Mouse (Mus musculus): ENCODE measurements around the gene Hist2h2aa1.
A peak's percentile ranks its signal among the peaks of the same experiment; 100 is the strongest.
"Not testable (repeated sequence)": the region's sequence is repeated elsewhere in the genome, so short reads cannot be mapped to it uniquely, and the experiment has no call there.

Gene Hist2h2aa1

DNA sequence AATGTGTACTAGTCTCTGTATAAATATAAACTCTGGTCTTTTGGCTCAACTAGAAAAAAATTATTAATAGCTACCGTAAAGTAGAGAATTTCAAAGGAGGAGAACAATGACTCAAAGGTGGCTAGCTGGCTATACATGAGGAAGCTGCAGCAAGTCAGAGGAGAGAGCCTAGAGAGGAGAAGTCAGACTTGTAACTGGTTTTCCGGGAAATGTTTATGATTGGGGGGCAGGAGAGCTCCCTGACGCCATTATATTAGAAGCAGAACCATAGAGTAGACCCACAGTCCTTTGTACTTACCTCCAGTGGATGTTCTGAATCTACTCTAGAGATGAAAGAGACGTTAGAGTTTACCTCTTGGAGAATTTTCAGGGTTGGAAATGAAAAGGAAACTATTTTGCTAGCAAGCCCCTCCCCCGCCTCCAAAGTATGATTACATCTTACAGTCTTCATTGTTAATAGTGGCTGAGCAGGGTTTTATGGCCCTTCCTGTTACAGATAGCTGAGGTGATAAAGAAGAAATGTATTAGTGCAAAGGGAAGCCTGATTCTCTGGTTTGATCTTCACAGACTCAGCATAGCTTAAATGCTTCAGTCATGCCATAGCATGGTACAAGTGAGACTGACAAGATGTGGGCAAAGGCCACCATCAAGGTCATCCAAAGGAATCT is 10.8 kb downstream of the Hist2h2aa1 start:
- no peak for DNase-seq

DNA sequence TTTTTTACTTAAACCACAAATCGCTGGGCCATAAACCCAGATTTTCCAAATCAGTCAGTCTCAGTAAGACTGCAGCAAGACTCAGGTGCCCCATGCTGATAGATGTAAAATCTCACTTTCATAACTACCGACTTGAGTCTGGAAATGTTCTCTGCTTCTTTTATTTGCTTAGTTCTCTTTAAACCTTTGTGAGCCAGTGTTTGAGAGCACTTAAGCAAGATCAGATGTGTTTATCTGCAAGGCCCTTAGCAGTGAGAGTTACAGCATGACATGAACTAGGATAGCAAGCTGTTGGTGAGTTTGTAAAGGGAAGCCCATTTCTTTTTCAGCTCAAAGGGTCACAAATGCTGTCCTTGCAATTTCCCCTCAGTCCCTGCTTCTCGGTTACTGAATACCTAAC is 11.9 kb downstream of the Hist2h2aa1 start:
- DNase-seq: no peak

DNA sequence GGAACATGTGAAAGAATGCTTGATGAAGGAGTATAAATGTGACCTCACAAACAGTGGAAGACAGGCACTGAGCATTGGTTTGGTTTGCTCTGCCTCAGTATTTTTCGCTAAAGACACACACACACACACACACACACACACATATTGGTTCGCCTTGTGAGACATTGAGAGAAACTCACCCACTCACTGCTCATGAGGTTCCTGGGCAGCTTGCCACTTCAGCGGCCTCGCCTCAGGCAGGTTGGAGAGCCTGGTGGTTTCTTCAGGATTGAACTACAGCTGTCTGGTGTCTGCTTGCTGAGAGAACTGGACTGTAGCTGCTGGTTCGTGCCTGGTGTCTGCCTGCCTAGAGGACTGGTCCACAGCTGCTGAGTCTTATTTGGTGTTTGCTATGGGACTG is 14.9 kb downstream of the Hist2h2aa1 start:
- no peak for DNase-seq

DNA sequence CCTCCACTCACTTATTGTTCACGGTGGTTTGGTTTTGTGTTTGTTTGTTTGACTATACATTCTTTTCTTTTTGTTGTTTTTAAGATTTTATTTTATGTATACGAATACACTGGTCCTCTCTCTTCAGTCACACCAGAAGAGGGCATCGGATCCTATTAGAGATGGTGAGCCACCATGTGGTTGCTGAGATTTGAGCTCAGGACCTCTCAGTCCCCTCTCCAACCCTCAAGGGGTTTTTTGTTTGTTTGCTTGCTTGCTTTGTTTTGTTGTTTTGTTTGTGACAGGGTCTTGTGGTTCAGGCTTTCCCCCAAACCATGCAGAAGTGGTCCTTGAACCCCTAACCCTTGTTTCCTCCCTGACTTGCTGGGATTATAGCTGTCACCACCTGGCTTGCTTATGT is 16.3 kb downstream of the Hist2h2aa1 start:
- no peak for DNase-seq

DNA sequence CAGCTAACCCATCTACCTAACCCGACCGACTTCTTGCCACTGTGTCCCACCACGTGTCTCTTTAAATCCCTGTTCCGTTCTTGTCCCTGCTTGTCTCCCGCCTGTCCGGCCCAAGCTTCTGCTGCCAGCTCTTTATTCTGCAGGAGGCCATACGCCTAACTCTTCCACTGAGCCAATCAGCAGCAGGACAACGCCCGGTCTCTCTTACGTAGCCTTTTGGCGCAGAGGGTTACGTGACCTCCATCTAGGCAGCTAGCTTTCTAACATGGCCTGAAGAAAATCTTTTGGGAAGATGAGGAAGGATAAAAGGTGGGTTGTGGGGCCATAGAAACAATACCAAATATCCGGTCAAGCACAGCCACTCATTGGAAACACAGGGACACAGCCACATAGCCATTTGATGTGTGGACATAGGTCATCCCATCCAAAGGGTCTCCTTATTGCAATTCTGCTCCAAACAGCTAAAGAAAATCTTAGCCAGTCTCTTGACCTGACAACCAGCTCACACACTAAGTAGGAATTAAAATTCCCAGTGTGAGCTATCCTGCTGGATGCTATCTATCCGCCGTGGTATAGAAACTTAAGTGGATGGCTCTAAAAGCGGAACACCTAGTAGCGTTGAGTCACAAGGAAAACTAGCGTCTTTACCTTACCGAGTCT is 17.0 kb downstream of the Hist2h2aa1 start:
- DNase-seq: peak; percentile 85

DNA sequence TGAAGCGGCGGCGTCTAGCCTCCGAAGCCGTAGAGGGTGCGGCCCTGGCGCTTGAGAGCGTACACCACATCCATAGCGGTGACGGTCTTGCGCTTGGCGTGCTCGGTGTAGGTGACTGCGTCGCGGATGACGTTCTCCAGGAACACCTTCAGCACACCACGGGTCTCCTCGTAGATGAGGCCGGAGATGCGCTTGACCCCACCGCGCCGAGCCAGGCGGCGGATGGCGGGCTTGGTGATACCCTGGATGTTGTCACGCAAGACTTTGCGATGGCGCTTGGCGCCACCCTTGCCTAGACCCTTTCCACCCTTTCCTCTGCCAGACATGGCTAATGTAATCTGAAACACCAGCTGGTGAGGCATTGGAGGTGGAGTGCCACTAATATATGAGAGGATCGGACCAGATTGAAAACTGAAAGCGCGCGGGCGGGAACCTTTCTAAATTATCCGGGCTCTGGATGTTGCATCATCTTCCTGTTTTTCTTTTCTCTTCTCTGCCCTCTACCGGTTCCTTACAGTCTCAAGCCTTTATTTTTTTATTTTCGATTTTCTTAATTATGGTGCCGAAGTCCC is 17.8 kb downstream of the Hist2h2aa1 start, which contains the start of gene Hist2h4:
TSS of gene Hist2h4 (minus strand) at position 333 of the 572 bp plus-strand sequence.
- peak; percentile 96 for DNase-seq

DNA sequence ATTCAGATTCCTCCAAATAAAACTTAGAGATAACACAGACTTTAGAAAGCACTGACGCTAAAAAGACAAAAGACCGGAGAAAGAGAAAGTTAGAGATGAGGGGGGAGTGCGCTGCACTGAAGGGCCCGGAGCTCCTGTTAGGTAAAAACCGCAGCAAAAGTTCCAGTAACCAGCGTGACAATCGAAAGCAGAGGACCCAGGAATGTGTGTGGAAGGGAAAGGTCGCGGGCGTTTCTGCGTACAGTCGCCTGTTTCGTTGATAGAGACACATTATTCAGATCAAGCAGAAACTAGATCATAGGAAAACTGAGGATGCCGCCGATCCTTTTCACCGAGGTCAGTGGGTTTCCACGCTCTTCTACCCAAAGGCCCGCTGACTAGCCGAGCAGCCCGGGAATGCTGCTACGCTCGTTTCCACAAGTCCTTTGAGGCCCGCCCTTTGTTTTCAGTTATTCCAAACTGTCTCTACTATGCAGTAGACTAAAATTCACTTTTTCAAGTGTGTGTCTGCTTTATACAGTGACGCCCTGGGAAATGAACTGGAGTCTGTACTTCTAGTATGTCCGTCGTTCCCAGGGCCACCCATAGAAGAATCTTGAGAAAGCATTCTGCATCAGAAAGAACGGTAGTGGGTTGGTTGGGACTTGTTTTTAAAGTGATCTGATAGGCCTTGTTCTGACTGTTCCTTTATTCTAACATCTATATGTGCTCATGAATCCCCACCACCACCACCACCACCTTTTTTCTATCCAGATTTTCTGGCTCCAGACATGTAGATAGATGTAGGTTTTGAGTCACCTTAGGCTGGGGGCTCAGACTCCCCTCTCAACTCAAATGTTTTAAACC is 18.5 kb downstream of the Hist2h2aa1 start:
- peak; percentile 57 for DNase-seq

DNA sequence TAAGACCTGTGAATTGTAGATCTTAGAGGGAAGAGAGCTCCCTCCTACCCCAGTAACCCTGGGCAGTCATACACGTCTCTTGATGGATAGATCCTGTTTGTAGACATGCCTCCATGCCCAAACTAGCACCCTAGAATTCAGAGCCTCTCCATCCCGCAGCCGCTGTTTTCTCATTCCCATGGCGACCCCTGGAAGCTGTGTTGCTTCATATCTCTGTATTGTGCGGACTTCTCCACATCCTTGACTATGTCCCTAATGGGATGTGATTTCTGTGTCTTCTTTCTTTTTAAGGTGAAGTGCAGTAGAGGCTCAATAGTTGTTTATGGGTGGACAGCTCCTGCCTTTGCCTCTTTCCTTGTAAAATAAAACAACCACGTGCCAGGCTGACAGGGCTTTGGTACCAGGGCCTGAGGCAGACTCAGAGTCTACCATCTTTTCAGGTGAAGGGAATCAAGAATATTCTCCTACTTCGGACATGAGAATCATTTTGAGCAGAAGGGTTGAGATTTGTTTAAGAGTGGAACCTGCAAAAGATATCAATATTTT is 19.2 kb downstream of the Hist2h2aa1 start:
- DNase-seq: no peak

DNA sequence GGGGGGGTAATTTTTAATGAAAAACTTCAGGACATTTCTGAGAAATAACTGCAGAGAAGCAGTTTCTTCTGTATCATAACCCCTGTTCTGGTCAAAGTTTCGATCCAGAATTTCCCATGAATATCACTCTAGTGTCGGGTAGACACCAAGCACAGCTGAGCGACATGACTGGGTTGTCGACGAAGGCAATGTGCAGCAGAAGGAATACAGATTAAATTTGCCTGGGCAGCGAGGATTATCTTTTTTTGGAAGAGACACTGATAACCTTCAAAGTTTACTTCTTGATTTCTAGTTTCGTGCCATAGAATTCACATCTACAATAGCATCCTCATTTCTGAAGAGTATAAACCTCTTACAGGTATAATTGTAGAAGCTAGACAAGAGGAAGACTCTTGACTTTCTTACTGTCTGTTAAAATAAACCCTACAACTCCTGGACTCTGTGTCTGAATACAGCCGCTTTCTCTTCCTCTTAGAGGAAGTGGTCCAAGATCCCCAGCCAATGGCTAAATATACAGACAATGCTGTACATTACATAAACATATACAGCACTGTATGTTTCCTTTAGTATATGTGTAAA is 20.9 kb downstream of the Hist2h2aa1 start:
- no peak for DNase-seq

DNA sequence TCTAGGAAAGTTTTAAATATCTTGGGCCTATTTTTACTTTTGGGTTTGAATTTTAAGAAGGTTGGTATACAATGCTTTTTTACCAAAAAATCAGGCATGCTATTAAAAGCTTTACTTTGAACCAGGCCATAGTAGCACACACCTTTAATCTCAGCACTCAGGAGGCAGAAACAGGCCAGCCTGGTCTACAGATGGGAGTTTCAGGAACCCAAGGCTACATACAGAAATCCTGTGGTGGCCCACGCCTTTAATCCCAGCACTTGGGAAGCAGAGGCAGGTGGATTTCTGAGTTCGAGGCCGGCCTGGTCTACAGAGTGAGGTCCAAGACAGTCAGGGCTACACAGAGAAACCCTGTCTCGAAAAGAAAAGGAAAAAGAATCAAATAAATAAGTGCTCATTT is 22.2 kb downstream of the Hist2h2aa1 start:
- DNase-seq: no peak

DNA sequence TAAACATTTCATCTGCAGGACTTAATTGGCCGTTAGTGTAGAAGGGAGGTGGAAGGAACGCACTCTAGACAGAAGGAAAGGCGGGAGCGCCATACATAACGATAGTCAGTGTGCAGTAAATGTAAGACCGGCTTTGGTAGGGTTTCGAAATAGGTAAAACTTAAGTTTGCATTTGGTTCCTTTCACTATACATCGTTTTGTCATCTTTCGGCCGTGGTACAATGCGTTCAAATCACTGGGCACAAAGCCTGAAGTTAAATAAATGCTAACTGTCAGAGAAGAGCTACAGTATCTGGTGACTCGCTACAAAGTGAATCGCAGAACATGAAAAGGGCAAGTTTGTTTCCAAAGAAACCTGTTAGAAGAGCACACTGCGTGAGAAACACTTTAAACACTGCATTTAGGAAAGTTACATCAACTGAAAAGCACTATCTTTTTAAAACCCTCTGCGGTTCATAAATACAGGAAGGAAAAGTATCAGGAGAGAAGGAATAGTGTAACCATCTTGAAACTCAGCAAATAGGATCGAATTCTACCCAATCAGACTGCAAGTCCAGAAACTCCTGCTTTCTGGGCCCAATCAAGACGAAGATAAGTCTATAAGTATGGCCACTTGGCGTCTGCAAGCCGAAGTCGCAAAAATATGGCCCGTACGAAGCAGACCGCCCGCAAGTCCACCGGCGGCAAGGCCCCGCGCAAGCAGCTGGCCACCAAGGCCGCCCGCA is 22.9 kb downstream of the Hist2h2aa1 start, which contains the start of gene Hist2h3b:
TSS of gene Hist2h3b (plus strand) at position 604 of the 725 bp plus-strand sequence.
- DNase-seq: peak; percentile 78

DNA sequence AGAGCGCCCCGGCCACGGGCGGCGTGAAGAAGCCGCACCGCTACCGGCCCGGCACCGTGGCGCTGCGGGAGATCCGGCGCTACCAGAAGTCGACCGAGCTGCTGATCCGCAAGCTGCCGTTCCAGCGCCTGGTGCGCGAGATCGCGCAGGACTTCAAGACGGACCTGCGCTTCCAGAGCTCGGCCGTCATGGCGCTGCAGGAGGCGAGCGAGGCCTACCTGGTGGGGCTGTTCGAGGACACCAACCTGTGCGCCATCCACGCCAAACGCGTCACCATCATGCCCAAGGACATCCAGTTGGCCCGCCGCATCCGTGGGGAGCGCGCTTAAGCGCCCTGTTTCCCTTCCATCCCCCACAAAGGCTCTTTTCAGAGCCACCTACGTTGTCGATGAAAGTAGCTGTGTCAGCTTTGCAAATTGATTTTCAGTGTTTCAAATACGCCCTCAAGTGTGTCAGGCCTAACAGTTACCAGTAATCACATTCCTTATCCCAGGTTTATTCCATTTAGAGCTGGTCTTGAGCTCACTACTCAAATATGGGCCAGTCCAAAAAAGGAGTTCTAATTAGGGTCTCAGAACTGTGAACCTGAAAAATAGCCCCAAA is 23.6 kb downstream of the Hist2h2aa1 start:
- not testable (repeated sequence) for DNase-seq

DNA sequence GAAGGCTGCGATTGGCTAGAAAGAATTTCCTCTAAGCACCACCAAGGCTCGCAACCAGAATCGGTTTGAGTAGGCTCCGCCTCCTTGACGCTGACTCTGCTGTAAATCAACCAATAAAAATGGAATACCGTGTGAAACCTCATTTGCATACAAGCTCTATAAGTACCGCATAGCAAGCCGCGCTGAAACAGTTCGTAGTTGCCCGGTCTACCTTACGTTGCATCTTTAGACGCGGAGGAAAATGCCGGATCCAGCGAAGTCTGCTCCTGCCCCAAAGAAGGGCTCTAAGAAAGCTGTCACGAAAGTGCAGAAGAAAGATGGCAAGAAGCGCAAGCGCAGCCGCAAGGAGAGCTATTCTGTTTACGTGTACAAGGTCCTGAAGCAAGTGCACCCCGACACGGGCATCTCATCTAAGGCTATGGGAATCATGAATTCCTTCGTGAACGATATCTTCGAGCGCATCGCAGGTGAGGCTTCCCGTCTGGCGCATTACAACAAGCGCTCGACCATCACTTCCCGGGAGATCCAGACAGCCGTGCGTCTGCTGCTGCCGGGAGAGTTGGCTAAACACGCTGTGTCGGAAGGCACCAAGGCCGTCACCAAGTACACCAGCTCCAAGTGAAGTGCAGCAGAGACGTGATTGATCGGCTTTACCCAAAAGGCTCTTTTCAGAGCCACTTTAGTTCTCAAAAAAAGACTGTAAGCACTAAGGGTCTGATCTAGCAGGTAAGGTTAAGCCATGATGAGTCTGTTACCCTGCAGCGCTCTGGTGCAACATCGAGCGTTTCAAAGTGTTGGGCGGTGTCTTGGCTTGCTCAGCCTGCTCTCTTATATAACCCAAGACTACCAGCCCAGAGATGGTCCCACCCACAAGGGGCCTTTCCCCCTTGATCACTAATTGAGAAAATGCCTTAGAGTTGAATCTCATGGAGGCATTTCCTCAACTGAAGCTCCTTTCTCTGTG is 24.5 kb downstream of the Hist2h2aa1 start, which contains the start of gene Hist2h2bb:
TSS of gene Hist2h2bb (plus strand) at position 242 of the 964 bp plus-strand sequence.
- DNase-seq: peak; percentile 88

DNA sequence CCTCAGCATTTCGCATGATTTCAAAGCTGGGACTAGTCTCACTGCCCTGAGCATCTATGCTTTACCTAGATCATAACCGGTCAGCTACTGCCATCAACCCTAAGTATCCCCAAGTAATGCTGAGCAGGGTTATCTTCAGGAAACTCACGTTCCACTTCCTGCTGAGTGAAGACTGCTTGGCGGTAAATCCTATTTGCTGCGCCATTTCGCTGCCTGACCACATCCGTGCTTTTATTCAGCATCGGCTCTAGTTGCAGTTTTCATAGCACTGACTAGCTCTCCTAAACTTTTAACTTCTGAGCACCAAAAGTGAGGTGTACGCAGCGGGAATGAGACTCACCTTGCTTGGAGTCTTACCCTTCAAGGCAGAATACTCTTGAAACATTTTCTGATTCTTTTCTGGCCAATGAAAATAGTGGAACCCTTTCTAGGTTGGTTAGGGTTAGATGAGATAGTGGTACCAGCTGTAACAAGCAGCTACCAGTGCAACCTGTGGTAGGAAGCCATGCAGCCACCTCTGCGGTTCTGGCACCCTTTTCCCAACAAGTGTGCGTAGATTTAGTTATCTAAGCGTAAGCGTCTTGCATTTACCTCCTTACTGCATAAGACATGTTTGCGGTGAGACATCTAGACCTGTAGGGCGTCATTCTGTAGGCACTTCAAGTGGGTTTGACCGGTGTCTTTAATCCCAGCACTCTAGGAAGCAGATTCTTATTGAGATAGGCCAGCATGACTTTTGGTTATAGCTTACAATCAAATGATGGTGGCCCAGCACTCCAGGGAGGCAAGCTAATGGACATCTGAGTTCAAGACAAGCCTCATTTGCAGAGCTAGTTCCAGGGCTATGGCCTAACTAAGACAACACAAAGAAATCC is 28.5 kb downstream of the Hist2h2aa1 start:
- no peak for DNase-seq

DNA sequence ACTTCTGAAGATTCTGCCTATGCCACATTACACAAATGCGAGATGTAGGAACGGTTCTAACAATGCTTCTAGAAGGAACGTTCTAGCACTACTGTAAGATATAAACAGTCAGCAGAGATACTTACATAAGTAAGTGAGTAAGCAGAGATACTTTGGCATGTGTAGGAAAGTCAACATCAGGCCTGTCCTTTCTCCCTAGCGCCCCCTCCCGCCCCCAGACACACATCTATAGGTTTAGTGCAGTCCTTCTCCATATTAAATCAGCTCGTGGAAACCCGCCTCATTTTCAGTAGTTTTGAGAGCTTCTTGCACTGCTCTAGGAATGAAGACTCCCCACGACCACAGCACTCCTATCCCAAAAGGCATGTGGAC is 32.1 kb downstream of the Hist2h2aa1 start:
- no peak for DNase-seq

DNA sequence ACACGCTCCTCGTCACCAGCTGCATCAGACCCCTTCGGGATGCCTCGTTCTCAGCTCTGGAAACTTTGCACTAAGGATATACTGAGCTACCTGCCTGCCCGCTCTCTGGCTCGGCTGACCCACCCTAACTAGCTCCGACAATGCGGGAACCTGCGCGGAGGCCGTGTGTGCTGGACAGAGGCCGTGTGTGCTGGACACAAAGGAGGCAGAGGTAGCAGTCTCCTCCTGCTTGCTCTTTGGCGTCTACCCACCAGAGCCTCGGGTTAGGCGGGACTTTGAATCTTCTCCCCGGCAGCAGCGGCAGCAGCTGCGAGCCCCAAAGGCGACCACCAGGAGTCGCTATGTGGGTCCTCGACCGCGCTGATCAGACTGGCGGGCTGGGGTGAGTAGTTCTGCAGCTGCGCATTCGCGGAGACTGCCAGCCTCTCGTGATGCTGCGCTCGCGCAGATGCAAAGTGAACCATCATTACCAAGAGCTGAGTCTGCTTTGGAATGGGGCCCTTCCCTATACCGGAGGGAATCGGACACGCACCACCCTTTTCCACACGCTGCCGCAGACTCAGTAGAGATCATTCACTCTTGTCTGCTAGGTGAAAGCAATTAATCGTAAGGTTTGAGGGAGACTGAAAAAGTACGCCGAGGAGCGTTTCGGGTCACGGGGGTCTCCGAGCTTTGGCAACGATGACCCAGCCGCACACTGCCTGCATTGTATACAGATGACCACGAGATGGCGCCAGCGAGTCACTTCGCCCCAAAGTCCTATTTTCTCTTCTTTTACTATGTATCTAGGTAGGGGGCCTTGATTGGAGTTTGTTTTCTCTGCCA is 32.7 kb downstream of the Hist2h2aa1 start:
- DNase-seq: peak; percentile 92

DNA sequence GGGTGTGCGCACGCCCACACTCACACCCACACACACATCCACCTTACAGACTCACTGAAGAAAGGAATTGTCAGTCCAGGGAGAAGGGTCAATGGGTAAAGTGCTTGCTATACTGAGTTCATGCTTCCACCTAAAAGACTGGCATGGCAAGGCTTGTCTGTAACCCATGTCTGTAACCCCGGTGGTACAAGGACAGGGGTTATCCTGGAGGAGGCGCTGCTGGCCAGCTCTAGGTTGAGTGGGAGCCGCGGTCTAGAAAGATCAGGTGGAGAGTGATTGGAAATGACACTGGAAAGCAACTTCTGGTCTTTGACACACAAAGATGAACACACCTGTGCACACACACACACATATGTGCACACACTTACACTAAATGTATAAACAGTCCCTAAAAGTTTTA is 35.4 kb downstream of the Hist2h2aa1 start:
- no peak for DNase-seq

DNA sequence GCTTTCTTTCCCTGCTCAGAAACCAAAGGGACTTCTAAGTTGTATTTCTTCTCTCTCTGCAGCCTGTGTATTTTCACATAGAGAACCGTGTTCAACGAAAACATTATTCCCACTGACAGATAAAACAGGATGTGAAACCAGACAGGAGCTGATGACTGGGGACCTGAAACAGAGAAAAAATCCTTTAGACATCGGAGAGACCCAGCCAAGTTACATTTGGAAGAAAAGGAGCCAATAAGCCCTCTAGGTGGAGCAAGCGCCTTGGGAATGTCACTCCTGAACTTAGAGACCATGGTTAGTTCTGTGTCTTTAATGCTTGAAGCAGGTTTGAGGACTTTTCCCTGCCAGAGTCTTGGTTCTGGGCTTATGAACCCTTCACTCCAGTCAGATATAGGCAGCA is 39.2 kb downstream of the Hist2h2aa1 start:
- DNase-seq: peak; percentile 28
